Mouse (Mus musculus) olfactory bulb, adult 2 months (tissue): ENCODE results near the gene Tmem108.

Experiments
- CTCF ChIP-seq: fragments of 200-500 bp; IDR thresholded peaks from 2 replicates; pipeline ENCODE4 v1.5.1; 2012; ENCODE audit warnings: low read depth, mild to moderate bottlenecking, low read length, moderate library complexity; ENCODE audit not compliant: insufficient read depth
- POLR2A ChIP-seq: fragments of 200-500 bp; IDR thresholded peaks from 2 replicates; pipeline ENCODE4 v1.6.1; 2012; ENCODE audit warnings: mild to moderate bottlenecking, low read depth, low read length, moderate library complexity; ENCODE audit not compliant: insufficient read depth

- no peak for TF ChIP-seq CTCF
- TF ChIP-seq POLR2A = no peak
Observed at GRCm38 (mm10) chr9:103565186-103565585, 196.5 kb downstream of the Tmem108 start.
